Mouse (Mus musculus) liver, postnatal 0 days (tissue): ENCODE data around the gene Msx1.

ENCODE experiments used
- CTCF ChIP-seq: sonication (generic); IDR thresholded peaks from 2 replicates; pipeline ENCODE4 v1.5.1; 2016; ENCODE audit warnings: antibody characterized with exemption, low read depth
- EP300 ChIP-seq: IDR thresholded peaks from 2 replicates; pipeline ENCODE4 v1.6.1; 2016; ENCODE audit warnings: antibody characterized with exemption, low read depth, mild to moderate bottlenecking

- TF ChIP-seq CTCF (no peak), EP300 (no peak)
Observed at GRCm38 (mm10) chr5:37832031-37832430, 7.6 kb upstream of the Msx1 start.
